Mouse (Mus musculus): Measurements from ENCODE around the gene Efhd1.

The Efhd1 gene

DNA sequence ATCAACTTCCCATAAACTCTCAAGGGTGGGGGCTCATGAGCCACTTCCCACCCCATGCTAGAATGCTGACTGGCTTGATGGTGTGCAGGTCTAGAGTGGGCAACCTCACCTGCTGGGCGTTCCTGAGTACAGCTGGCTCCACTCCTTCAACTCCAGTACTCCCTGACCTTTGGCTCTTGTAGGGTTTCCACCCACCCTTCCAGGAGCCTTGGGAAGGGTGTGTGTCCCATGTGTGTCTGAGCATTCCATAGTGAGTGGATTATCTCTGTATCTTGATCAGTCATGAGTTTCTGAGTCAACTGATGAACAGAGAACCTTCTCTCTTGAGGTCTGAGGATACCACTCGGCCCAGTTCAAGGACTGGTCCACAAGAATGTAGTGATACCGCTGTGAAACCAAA is 44.8 kb downstream of the Efhd1 start:
- CTCF ChIA-PET, result no interaction called here

DNA sequence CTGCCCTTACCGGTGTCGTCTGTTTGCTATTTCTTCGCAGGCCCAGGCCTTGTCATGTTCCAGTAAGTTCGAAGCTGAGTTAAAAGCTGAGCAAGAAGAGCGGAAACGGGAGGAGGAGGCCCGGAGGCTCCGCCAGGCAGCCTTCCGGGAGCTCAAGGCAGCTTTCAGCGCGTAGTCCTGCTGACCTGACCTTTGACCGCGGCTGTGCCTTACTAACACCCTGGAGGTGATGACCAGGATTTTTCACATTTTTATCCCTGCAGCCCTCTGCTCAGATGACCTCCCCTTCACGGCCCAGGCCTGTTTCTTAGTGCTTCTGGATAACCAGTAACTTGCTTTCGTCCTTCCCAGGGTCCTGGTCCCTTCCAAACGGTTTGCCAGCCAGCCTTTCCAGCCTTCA is 45.5 kb downstream of the Efhd1 start:
- CTCF ChIA-PET, result no interaction called here

DNA sequence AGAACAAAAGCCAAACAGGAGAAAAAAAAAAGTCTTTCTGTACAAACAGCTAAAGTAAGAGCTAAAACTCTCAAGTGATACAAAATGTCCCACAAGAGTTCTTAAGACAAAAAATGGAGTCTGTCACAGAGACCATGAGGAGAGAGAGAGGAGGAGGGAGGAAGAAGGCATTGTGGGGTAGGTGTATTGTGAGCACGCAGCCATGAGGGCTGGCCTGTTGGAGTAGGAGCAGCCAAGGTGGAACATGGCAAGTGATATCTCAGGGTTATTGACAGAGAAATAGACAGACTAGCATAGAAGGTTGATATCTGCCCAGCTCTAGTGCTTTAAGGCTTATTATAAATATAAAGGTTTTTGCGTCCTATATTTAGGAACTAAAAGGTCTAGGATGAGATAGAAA is 48.5 kb downstream of the Efhd1 start:
- CTCF ChIA-PET, result no interaction called here

- CTCF ChIA-PET, result no interaction called here
Observed at GRCm38 (mm10) chr1:87313116-87313515, 49.0 kb downstream of the Efhd1 start.

- CTCF ChIA-PET, result no interaction called here
Observed at GRCm38 (mm10) chr1:87313843-87314570, 49.8 kb downstream of the Efhd1 start.

DNA sequence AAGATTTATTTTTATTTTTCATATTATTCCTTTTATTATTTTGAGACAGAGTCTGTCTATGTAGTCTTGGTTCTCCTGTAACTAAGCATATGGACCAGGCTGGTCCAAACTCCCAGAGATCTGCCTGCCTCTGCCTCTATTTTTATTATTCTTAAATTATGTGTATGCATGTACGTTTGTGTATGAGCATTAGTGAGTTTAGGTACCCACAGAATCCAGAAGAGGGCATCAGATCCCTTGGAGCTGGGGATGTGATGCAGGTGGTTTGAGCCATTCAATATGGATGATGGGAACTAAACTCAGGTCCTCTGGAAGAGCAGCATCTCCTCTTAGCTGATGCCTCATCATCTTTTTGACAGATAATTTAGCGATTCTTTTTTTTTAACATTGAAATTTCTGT is 51.3 kb downstream of the Efhd1 start:
- CTCF ChIA-PET, result interaction anchor here (0.6 kb wide), 1 partner anchor 21 kb away, joined by 4 read pairs; no protein-coding TSS in a partner anchor

GRCm38 (mm10) chr1:87315894-87316293 is 51.7 kb downstream of the Efhd1 start:
- CTCF ChIA-PET, result no interaction called here

- CTCF ChIA-PET, result no interaction called here
Observed at GRCm38 (mm10) chr1:87316672-87317071, 52.5 kb downstream of the Efhd1 start.

DNA sequence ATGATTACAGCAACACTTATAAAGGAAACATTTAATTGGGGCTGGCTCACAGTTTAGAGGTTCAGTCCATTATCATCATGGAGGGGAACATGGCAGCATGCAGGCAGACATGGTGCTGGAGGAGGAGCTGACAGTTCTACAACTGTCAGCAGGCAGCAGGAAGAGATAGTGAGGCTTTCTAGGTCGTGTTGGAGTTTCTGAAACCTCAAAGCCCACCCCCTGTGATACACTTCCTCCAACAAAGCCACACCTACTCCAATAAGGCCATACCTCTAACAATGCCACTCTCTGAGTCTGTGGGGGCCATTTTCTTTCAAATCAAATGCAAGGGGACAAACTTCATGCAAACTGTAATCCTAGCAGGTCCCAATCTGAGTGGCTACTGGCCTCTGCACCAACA is 56.9 kb downstream of the Efhd1 start:
- CTCF ChIA-PET, result no interaction called here

DNA sequence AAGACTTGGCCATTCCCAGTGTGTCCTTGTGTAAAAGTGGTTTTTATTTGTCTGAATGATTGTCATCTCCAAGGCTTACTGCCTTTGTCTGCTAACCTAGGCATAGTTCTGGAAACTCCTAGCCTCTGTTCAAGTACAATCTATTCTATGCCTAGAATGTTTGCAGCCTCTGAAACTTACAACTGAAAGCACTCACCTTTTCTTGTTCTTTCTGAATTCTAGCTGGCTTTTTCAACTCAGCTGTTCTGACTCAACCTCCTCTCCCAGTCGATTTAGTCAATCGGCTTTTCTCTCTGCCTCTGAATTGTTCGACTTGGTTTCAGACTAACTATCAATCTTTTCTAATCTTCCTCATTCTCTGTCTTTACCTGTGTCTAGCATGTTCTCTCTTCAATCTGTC is 58.6 kb downstream of the Efhd1 start:
- CTCF ChIA-PET, result no interaction called here

- CTCF ChIA-PET, result no interaction called here
Observed at GRCm38 (mm10) chr1:87324649-87325048, 60.5 kb downstream of the Efhd1 start.

DNA sequence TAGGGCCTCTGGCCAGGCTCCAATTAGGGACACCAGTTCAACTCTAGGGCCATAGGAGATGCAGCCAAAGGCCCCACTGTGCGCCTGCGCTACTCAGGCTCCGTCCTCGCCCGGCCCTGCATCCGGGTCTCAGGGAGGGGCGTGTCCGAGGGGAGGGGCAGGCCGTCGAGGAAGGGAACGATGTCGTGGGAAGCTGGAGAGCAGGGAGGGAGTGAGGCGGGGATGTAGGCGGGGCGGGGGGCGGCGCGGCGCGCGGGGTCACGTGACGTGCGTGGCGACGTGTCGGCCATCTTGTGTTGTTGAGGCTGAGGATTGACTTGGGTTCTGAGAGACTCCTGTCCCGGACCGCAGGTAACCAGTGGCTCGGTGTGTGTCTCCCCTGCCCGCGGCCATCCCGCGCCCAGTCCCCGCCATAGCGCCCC is 62.6 kb downstream of the Efhd1 start, which contains the start of gene Gigyf2:
TSS of gene Gigyf2 (plus strand) at position 257 of the 422 bp plus-strand sequence.
- CTCF ChIA-PET, result no interaction called here

DNA sequence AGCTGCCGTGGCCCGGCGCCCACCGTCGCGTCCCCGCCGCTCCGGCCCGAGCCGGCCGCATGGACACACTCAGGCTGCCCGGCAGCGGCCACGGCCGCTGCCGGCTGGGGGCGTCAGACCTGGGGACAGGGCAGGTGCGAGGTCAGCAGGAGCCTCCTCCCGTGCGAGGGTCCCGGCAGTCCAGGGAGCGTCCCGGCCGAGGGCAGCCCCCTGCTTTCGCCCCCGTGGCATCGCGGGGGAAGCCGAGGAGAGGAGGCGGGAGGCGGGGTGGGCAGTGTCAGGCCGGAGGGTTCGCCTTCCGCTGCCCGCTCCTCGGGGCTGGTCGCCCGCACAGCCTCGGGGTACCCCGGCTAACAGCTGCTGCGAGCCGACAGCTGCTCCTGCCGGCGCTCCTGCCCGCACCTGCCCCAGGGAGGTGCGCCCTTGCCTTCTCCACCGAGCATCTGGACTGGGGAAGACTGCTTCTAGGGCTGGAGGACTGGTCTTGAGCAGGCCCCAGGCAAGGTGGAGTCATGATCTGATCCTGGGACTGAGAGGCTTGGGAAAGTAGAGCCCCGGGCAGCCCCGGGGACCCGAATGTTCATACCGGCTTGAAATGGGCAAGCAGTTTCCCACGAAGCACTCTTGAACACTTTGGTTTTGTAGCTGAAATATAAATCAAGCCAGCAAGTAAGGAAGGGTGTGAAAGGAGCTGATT is 63.1 kb downstream of the Efhd1 start:
- CTCF ChIA-PET, result no interaction called here

DNA sequence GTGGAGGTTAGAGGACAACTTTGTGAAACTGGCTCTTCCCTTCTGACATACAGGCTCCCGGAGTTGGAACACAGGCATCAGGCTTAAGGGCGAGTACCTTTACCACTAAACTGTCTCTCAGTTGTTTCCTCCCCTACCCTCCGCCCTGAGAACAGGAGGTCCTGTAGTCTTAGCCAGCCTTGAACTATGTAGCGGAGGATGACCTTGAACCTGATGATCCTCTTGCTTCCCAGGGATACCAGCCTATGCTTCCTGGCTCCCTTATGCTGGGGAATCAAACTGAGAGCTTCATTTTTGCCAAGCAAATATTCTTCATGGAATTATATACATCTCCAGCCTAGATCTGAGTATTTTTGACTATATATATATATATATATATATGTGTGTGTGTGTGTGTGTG is 67.6 kb downstream of the Efhd1 start:
- CTCF ChIA-PET, result interaction anchor here (0.6 kb wide), 1 partner anchor 166 kb away, joined by 7 read pairs; no protein-coding TSS in a partner anchor

GRCm38 (mm10) chr1:87350576-87350975 is 86.4 kb downstream of the Efhd1 start:
- CTCF ChIA-PET, result no interaction called here

DNA sequence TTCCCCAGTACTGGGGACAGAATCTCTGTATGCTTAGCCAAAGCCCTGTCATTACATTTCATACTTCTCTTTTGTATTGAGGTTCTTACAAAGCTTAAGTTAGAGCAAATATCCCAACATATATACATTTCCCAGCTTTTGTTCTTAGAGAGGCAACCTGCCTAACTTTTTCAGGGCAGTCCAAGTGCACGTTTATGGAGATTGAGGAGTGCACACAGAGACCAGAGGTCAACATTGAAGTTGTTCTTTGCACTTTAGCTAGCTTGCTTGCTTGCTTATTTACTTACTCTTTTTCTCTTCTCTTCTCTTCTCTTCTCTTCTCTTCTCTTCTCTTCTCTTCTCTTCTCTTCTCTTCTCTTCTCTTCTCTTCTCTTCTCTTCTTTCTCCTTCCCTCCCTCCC is 96.1 kb downstream of the Efhd1 start:
- CTCF ChIA-PET, result no interaction called here
